Mouse (Mus musculus): ENCODE results near the gene Rflna. TPM values are rescaled to one million over a fixed set of nuclear protein-coding genes. Genes with fewer than 3 reads are reported as not detected.
A peak's percentile ranks its signal among the peaks of the same experiment; 100 is the strongest.

Gene Rflna
- polyA plus RNA-seq, 1 experiment: 0.32 TPM

GRCm38 (mm10) chr5:125039377-125040027 is 36.5 kb downstream of the Rflna start:
- Histone ChIP-seq H3K36me3 (ENCODE audit: control insufficient read depth, insufficient read depth) (peaks cover 26% of the 10 kb centered on the region), H3K79me2 (ENCODE audit: control insufficient read depth, insufficient read depth) (peaks cover 4% of the 10 kb centered on the region), H3K27me3 (ENCODE audit: control insufficient read depth, insufficient read depth, insufficient read length) (no peaks in the 10 kb centered on the region), H3K4me3 (no peak overlapping the region), H3ac (ENCODE audit: control insufficient read depth, insufficient read length) (no peak overlapping the region), H3K4me2 (ENCODE audit: low read depth) (no peak overlapping the region)
- TF ChIP-seq MYOD1 (IDR thresholded peaks at IDR 0.05; ENCODE audit: control insufficient read depth in 1 of 3, insufficient read length in 2 of 3, low read depth in 2 of 3) (no peak), CEBPB (IDR thresholded peaks at IDR 0.05; ENCODE audit: insufficient read depth, poor library complexity, severe bottlenecking) (no peak), E2F4 (IDR thresholded peaks at IDR 0.05; ENCODE audit: insufficient read depth) (no peak), POLR2AphosphoS2 (IDR thresholded peaks at IDR 0.05; ENCODE audit: insufficient read length, low read depth) (peak; percentile 9)

GRCm38 (mm10) chr5:125040128-125040584 is 37.1 kb downstream of the Rflna start:
- TF ChIP-seq SRF (IDR thresholded peaks at IDR 0.05; ENCODE audit: control insufficient read depth, insufficient read length, low read depth) (no peak), USF1 (IDR thresholded peaks at IDR 0.05; ENCODE audit: low read depth) (peak; percentile 73), POLR2AphosphoS2 (IDR thresholded peaks at IDR 0.05; ENCODE audit: insufficient read length, low read depth) (peak; percentile 29), MYOD1 (IDR thresholded peaks at IDR 0.05; ENCODE audit: control insufficient read depth in 1 of 3, insufficient read length in 2 of 3, low read depth in 2 of 3) (peak in 2 of 3 experiments; percentile 67 to 70), TCF12 (IDR thresholded peaks at IDR 0.05; ENCODE audit: insufficient read depth, poor library complexity, severe bottlenecking) (no peak), TCF3 (IDR thresholded peaks at IDR 0.05; ENCODE audit: insufficient read length, low read depth) (no peak), MYOG (IDR thresholded peaks at IDR 0.05; ENCODE audit: control insufficient read depth in 1 of 3, insufficient read depth in 1 of 3, insufficient read length in 2 of 3, low read depth in 2 of 3) (peak in 2 of 3 experiments; percentile 41 to 69), POLR2A (IDR thresholded peaks at IDR 0.05; ENCODE audit: insufficient read length, low read depth) (no peak), REST (IDR thresholded peaks at IDR 0.05; ENCODE audit: insufficient read depth, insufficient read length) (no peak), E2F4 (IDR thresholded peaks at IDR 0.05; ENCODE audit: insufficient read depth) (no peak), CEBPB (IDR thresholded peaks at IDR 0.05; ENCODE audit: insufficient read depth, poor library complexity, severe bottlenecking) (no peak), MAX (IDR thresholded peaks at IDR 0.05; ENCODE audit: low read depth) (no peak)
- no peaks in the 10 kb centered on the region for H3K27me3 ChIP-seq (ENCODE audit: control insufficient read depth, insufficient read depth, insufficient read length)
- no peak overlapping the region for H3K4me2 ChIP-seq (ENCODE audit: low read depth)
- H3ac ChIP-seq (ENCODE audit: control insufficient read depth, insufficient read length): no peak overlapping the region
- H3K36me3 ChIP-seq (ENCODE audit: control insufficient read depth, insufficient read depth): peaks cover 24% of the 10 kb centered on the region
- no peak overlapping the region for H3K4me3 ChIP-seq
- H3K79me2 ChIP-seq (ENCODE audit: control insufficient read depth, insufficient read depth): peaks cover 4% of the 10 kb centered on the region

GRCm38 (mm10) chr5:125041578-125041977 is 38.6 kb downstream of the Rflna start:
- H3K4me3 ChIP-seq: no peak overlapping the region
- no peaks in the 10 kb centered on the region for H3K27me3 ChIP-seq (ENCODE audit: control insufficient read depth, insufficient read depth, insufficient read length)
- peaks cover 22% of the 10 kb centered on the region for H3K36me3 ChIP-seq (ENCODE audit: control insufficient read depth, insufficient read depth)
- TF ChIP-seq TCF3 (IDR thresholded peaks at IDR 0.05; ENCODE audit: insufficient read length, low read depth) (no peak), REST (IDR thresholded peaks at IDR 0.05; ENCODE audit: insufficient read depth, insufficient read length) (no peak), MYOG (IDR thresholded peaks at IDR 0.05; ENCODE audit: control insufficient read depth in 1 of 3, insufficient read depth in 1 of 3, insufficient read length in 2 of 3, low read depth in 2 of 3) (no peak), POLR2AphosphoS2 (IDR thresholded peaks at IDR 0.05; ENCODE audit: insufficient read length, low read depth) (no peak), USF1 (IDR thresholded peaks at IDR 0.05; ENCODE audit: low read depth) (no peak), POLR2A (IDR thresholded peaks at IDR 0.05; ENCODE audit: insufficient read length, low read depth) (no peak), MAX (IDR thresholded peaks at IDR 0.05; ENCODE audit: low read depth) (no peak), CEBPB (IDR thresholded peaks at IDR 0.05; ENCODE audit: insufficient read depth, poor library complexity, severe bottlenecking) (no peak), SRF (IDR thresholded peaks at IDR 0.05; ENCODE audit: control insufficient read depth, insufficient read length, low read depth) (no peak), E2F4 (IDR thresholded peaks at IDR 0.05; ENCODE audit: insufficient read depth) (no peak)
- H3K79me2 ChIP-seq (ENCODE audit: control insufficient read depth, insufficient read depth): peaks cover 4% of the 10 kb centered on the region
- no peak overlapping the region for H3ac ChIP-seq (ENCODE audit: control insufficient read depth, insufficient read length)
- no peak overlapping the region for H3K4me2 ChIP-seq (ENCODE audit: low read depth)

GRCm38 (mm10) chr5:125043448-125043847 is 40.4 kb downstream of the Rflna start:
- Histone ChIP-seq H3K4me2 (ENCODE audit: low read depth) (no peak overlapping the region), H3K27me3 (ENCODE audit: control insufficient read depth, insufficient read depth, insufficient read length) (no peaks in the 10 kb centered on the region), H3K36me3 (ENCODE audit: control insufficient read depth, insufficient read depth) (peaks cover 23% of the 10 kb centered on the region), H3K79me2 (ENCODE audit: control insufficient read depth, insufficient read depth) (peaks cover 7% of the 10 kb centered on the region), H3ac (ENCODE audit: control insufficient read depth, insufficient read length) (no peak overlapping the region), H3K4me3 (no peak overlapping the region)
- TF ChIP-seq CEBPB (IDR thresholded peaks at IDR 0.05; ENCODE audit: insufficient read depth, poor library complexity, severe bottlenecking) (no peak), SRF (IDR thresholded peaks at IDR 0.05; ENCODE audit: control insufficient read depth, insufficient read length, low read depth) (no peak), TCF3 (IDR thresholded peaks at IDR 0.05; ENCODE audit: insufficient read length, low read depth) (no peak), REST (IDR thresholded peaks at IDR 0.05; ENCODE audit: insufficient read depth, insufficient read length) (no peak), MYOD1 (IDR thresholded peaks at IDR 0.05; ENCODE audit: control insufficient read depth in 1 of 3, insufficient read length in 2 of 3, low read depth in 2 of 3) (no peak), USF1 (IDR thresholded peaks at IDR 0.05; ENCODE audit: low read depth) (no peak), E2F4 (IDR thresholded peaks at IDR 0.05; ENCODE audit: insufficient read depth) (no peak), POLR2A (IDR thresholded peaks at IDR 0.05; ENCODE audit: insufficient read length, low read depth) (no peak), POLR2AphosphoS2 (IDR thresholded peaks at IDR 0.05; ENCODE audit: insufficient read length, low read depth) (no peak), TCF12 (IDR thresholded peaks at IDR 0.05; ENCODE audit: insufficient read depth, poor library complexity, severe bottlenecking) (no peak), MYOG (IDR thresholded peaks at IDR 0.05; ENCODE audit: control insufficient read depth in 1 of 3, insufficient read depth in 1 of 3, insufficient read length in 2 of 3, low read depth in 2 of 3) (no peak), MAX (IDR thresholded peaks at IDR 0.05; ENCODE audit: low read depth) (no peak)

All from myocyte (in vitro differentiated cells).